11 mouse cellular contexts compared by ENCODE assay signal in genomic region chr8:48688706-48689105, GRCm38 (mm10).
"Had no signal": no experiment of that assay in that cellular context is flagged by ENCODE, and none has a peak within 500 bp of the region (broad histone marks: within the 10 kb centered on the region; RNA-seq: fewer than 3 reads in every experiment).

No protein-coding gene starts in this region.

- H3K9me3 ChIP-seq: limb, embryonic 15.5 days; liver, embryonic 15.5 days; lung, embryonic 15.5 days; midbrain, embryonic 13.5 days had no signal

- H3K27ac ChIP-seq: left cerebral cortex, adult 2 months; limb, embryonic 15.5 days; liver, embryonic 15.5 days; lung, embryonic 15.5 days; midbrain, embryonic 13.5 days had no signal

- H3K4me1 ChIP-seq: liver, embryonic 15.5 days had no signal

- H3K4me2 ChIP-seq: limb, embryonic 15.5 days; liver, embryonic 15.5 days; lung, embryonic 15.5 days; midbrain, embryonic 13.5 days had no signal

- H3K4me3 ChIP-seq: left cerebral cortex, adult 2 months; limb, embryonic 15.5 days; liver, embryonic 15.5 days; lung, embryonic 15.5 days; midbrain, embryonic 13.5 days had no signal

- ATAC-seq: inflammation-experienced regulatory T-cells, adult 6 months; midbrain, embryonic 13.5 days had no signal

- H3K36me3 ChIP-seq: limb, embryonic 15.5 days; liver, embryonic 15.5 days; lung, embryonic 15.5 days; midbrain, embryonic 13.5 days had no signal

- H3K27me3 ChIP-seq: limb, embryonic 15.5 days; liver, embryonic 15.5 days; lung, embryonic 15.5 days; midbrain, embryonic 13.5 days had no signal

- H3K9ac ChIP-seq: limb, embryonic 15.5 days; liver, embryonic 15.5 days; lung, embryonic 15.5 days; midbrain, embryonic 13.5 days had no signal

- DNase-seq: kidney, adult 8-10 months; kidney, postnatal 10 days; lung, postnatal 14 days; right cerebral cortex, postnatal 14 days; thymus, postnatal 36 days had no signal
